17 mouse cellular contexts compared by ENCODE assay signal in the genomic region with DNA sequence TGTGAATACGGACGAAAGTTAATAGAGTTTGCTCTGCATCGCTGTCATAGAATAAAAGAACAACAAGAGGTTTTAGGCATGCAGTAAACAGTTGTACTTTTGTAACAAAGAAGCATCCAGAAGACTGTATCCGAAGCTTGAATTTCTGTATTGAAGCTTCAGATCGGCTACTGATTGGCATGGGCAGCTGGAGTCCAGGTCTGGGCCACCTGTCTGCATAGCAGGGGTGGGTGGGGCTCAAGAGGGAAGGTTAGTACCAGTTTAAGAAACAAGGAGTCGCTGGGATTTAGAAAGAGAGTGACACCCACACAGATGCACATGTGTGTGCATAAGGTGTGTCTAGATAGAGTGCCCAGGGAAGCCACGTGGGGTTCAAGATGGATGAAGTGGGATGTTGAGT.
"Had no signal": no experiment of that assay in that cellular context is flagged by ENCODE, and none has a peak within 500 bp of the region (broad histone marks: within the 10 kb centered on the region; RNA-seq: fewer than 3 reads in every experiment).

No protein-coding gene starts in this region.

- H3K9ac ChIP-seq: neural tube, embryonic 12.5 days; neural tube, embryonic 13.5 days; neural tube, embryonic 15.5 days; stomach, embryonic 15.5 days had no signal

- H3K4me2 ChIP-seq: neural tube, embryonic 12.5 days; neural tube, embryonic 13.5 days; neural tube, embryonic 15.5 days; stomach, embryonic 15.5 days had no signal

- H3K9me3 ChIP-seq: neural tube, embryonic 12.5 days; neural tube, embryonic 13.5 days; neural tube, embryonic 15.5 days; stomach, embryonic 15.5 days had no signal

- H3K27ac ChIP-seq: neural tube, embryonic 12.5 days; neural tube, embryonic 13.5 days; neural tube, embryonic 15.5 days; stomach, embryonic 15.5 days; stomach, postnatal 0 days had no signal

- H3K4me3 ChIP-seq: neural tube, embryonic 12.5 days; neural tube, embryonic 13.5 days; neural tube, embryonic 15.5 days; stomach, embryonic 15.5 days had no signal

- H3K27me3 ChIP-seq: neural tube, embryonic 12.5 days; neural tube, embryonic 13.5 days; neural tube, embryonic 15.5 days; stomach, embryonic 15.5 days had no signal

- H3K4me1 ChIP-seq: neural tube, embryonic 12.5 days; neural tube, embryonic 13.5 days; neural tube, embryonic 15.5 days; stomach, embryonic 15.5 days had no signal

- DNase-seq: retina, postnatal 1 day; right cerebral cortex, adult 18-20 months; right cerebral cortex, postnatal 14 days; right cerebral cortex, postnatal 25 days; right cerebral cortex, postnatal 4 days; spleen, adult 18-20 months; thymus, adult 18-20 months; thymus, adult 2 months; thymus, postnatal 14 days; thymus, postnatal 25 days; thymus, postnatal 36 days; thymus, postnatal 4 days had no signal
